Mouse (Mus musculus) right cerebral cortex, postnatal 10 days (tissue): ENCODE data around the gene Plscr3.
A peak's percentile ranks its signal among the peaks of the same experiment; 100 is the strongest.

Experiments
- DNase-seq, 2 experiments: peaks; one replicate each; pipeline ENCODE4 v3.0.0; 2021; ENCODE audit warnings: low spot score in 2 of 2

The Plscr3 gene

DNA sequence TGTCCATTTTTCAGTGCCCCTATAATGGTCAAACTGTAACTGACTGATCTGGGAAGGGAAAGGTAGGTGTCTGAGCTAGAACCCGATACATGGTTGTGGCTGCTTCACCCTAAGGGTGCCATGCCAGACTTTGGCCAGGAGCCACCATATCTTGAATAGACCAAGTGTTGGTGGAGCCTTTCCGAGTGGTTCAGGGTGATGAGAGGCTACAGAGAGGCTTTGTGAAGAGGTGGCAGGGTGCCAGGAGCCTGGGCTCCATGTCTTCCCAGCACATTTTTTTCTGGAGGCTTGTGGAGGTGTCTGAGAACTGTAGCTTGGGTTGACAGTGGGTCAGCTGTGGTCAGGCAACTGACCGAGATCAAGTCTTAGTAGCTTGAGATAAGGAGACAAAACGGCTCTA, 45.3 kb downstream of the Plscr3 start:
- DNase-seq, result peak; percentile 73 to 80

DNA sequence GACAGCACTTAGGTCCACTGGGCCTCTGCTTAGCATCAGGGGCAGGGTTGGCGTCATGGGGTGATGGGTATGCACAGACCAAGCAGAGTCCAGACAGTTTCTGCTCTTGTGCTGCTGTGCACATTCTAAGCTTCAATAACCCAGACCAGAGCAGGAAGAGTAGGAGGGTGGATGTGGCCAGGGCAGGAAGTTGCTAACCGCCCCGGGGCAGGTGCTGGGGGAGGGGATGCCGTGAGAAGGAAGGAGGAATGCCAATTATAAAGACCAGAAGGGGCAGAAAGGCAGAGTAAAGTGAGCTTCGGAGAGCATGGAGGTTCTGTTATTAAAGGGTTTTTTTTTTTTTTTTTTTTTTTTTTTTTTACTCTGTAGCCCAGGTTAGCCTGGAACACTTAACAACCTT, 48.5 kb downstream of the Plscr3 start:
- no peak for DNase-seq

DNA sequence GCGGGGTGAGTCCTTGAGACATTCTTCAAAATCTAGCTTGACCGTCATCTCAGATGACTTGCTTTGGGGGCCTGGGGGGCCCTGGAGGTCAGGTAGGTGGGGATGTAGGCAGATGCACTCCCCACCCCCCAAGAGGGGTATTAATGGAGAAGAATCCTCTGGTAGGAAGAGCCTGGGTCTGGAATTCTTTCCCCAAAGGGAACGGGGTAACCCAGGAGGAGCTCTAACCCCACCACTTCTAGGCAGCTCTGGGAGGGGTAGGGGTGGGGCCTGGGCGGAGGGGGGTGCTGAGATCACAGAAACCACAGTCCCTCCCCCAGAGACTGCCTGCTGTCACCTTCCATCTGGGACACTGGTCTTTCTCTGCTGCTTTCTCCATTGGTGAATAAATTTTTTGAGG, 49.1 kb downstream of the Plscr3 start, which contains the start of gene Acap1:
Gene Acap1, minus strand, starts transcription at position 249 of the 400 bp plus-strand sequence.
- no peak for DNase-seq

GRCm38 (mm10) chr11:69899870-69900269, 53.7 kb downstream of the Plscr3 start:
- no peak for DNase-seq

DNA sequence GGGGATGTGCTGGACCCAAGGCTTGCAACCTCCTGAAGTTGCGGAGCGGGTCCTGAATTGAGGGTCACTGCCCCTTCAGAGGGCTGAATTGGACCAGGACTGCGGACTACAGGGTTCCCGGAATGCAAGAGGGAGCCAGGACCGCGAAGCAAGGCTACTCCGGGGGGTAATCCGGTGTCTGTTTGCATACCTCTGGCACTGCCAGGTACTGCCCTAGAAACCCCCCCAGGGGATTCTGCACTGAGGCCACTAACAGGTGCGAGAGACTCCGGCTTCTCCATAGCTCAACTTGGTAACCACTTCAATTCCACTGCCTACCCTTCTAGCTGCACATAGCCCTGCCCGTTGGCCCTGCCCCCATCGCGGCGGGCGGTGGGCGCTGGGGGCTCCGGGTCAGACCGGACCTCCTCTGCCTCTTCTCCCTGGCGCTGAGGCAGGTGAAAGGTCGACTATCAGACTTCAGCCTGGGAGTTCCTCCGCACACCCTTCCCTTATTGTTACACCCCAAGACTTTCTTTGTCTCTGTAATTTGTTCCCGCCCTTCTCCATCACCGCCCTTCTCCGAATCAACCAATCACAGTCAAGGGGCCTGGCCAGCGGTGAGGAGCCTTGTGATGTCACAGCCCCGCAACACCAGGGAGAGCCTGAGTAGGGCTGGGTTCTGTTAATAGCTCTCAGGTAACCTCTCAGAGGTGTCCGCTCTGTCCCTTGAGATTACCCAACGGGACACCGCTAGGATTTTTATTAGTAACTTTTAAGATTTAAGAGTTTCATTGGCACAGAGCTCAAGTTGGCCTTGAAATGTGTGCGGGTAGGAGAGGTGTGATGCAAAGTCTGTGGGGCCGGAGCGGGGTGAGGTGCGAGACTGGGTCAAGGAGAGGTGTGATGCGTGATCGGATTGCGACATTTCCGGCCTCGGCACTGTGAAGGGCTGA, 54.6 kb downstream of the Plscr3 start, which contains the start of the genes 2810408A11Rik and Neurl4:
Gene 2810408A11Rik, minus strand, starts transcription at position 517 of the 935 bp plus-strand sequence.
Gene Neurl4, plus strand, starts transcription at position 602 of the 935 bp plus-strand sequence.
- peak; percentile 95 to 96 for DNase-seq

DNA sequence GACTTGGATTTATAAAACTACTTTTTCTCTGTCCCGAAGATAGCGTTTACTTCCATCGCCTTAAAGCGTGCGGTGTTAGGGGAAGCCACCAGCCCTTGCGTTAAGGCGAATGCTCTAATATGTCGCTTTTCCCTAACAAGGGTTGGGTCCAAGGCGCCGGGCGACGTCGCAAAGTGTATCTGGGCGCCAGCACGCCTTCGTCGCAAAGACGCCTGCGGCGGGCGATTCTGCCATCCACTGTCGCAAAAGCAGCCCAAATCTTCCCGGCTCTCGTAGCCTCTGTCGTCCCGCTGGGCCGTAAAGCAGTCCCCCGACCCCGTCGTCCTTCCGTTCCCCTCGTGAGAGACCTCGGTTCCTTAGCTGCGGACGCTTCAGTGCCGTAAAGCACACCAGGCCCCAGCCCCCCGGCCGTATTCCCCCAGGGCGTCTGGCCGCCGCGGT, 55.2 kb downstream of the Plscr3 start:
- DNase-seq, result peak; percentile 98 to 99
